Mouse (Mus musculus) adrenal gland, adult 8-10 months (tissue): ENCODE measurements around the gene B9d2. TPM values are rescaled to one million over a fixed set of nuclear protein-coding genes. Genes with fewer than 3 reads are reported as not detected.

Source experiments
- DNase-seq: peaks from one replicate; pipeline ENCODE4 v3.0.0; 2022
- total RNA-seq, 4 experiments: library from RNA; stranded (reverse); gene quantifications; 2 replicates each; pipeline ENCODE4 v1.2.4; 2022

B9d2 gene
- total RNA-seq, 4 experiments from 2014 or later = 17.7 to 27.0 (median 21.4) TPM

DNA sequence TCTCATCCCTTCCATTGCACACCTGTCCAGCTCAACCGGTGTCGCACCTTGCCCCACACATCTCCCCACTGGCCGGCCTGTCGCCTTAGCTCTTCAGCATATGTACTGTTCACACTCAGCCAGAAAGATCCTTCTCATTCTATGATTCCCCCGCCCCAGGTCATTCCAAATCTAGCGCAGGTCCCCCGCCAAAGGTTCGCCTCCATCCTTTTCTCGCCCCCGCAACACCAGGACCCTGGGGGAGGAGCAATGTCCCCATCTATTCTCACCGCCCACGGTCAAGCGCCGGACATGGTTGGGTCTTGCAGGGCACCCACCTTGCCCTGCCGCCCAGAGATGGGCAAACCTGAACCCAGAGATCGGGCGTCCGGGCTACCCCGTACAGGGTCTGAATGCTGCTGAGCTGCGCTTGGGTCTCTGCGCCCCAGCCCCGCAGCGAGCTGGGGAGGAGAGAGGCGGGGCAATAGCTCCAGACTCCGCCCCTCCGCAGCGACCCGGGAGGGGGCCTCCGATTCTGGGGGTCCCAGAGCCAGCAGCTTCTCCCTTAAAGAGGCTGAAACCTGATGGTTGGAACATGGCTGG lies 5.8 kb upstream of the B9d2 start, which contains the start of gene Tmem91:
Gene Tmem91 (minus strand): TSS at position 448 of the 582 bp plus-strand sequence.
- no peak for DNase-seq

DNA sequence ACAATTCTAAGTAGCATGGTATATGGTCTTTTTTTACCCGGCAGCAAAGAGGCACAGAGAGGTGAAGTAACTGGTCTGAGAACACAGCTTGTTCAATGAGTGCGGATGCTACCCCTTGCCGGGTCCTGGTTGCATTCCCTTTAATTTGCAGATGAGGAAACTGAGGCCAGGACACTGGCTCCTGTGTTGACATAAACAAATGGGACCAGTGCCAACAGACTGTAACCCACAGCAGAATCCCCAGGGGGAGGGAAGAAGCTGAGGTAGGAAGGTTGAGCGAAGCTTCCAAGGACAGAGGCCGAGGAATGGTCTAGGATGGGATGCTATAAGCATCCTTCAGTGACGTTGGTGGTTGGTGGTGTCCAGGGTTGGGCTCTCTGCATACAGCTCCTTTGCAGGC lies 5.2 kb upstream of the B9d2 start:
- DNase-seq = no peak

DNA sequence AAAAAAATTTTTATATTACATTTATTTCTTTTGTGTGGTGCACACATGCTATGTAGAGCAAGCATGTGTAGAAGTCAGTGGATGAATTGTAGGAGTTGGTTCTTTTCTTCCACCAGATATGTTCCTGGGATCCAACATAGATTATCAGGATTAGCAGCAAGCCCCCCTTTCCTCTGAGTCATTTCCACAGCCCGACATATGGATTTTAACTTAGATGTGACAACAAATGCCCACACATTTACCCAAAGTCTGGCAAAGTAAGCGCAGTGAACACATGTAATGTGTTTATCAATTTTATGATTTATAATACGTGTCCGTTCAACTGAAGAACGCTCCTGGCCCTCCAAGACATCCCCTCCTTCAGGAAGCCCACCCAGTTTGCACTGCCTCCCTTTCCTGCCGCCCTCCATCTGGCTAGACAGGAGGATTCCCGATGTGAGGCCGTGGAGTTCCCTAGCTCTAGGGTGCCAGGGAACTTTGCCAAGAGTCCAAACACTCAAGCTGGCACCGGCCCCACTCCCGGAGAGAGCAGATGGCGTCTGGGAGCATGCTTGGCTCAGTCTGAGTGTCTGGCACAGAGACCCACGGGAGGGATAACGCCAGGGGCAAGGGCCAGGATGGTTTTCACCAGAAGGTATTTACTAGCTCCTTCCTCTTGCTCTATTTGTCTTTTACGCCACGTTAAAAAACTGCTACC lies 4.3 kb upstream of the B9d2 start:
- peak; percentile 53 for DNase-seq

DNA sequence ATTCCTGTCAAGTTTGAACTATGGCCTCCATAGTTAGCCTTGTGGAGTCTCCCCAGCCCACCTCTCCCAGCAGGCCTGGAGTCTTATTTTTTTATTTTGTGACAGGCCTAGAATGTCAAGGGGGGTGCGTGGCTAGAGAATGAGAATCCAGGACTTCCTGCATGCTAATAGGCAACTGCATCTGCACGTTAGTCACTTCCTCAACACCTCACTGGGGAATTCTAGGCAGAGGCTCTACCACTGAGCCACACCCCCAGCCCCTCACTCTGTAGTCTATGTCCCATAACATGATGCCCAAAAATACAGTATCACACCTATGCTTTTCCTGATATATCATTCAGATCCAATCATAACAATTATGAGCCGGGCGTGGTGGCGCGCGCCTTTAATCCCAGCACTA lies 3.6 kb upstream of the B9d2 start:
- no peak for DNase-seq

DNA sequence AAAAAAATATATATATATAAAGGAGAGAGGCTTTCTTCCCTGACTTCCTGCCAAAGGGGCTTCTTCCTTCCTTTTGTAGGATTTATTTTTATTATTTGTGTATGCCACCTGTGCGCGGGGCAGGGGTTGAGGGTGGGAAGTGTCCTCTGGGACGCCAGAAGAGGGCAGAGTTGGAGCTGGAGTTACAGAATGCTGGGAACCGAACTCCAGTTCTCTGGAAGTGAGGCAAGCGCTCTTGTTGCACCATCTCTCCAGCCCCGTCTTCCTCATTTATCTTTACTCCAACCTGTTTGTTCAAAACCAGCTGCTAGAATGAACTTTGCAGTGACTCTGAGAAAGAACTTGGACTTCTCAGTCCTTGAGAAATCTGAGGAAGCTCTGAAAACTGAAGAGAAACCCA lies 609 bp upstream of the B9d2 start:
- no peak for DNase-seq

DNA sequence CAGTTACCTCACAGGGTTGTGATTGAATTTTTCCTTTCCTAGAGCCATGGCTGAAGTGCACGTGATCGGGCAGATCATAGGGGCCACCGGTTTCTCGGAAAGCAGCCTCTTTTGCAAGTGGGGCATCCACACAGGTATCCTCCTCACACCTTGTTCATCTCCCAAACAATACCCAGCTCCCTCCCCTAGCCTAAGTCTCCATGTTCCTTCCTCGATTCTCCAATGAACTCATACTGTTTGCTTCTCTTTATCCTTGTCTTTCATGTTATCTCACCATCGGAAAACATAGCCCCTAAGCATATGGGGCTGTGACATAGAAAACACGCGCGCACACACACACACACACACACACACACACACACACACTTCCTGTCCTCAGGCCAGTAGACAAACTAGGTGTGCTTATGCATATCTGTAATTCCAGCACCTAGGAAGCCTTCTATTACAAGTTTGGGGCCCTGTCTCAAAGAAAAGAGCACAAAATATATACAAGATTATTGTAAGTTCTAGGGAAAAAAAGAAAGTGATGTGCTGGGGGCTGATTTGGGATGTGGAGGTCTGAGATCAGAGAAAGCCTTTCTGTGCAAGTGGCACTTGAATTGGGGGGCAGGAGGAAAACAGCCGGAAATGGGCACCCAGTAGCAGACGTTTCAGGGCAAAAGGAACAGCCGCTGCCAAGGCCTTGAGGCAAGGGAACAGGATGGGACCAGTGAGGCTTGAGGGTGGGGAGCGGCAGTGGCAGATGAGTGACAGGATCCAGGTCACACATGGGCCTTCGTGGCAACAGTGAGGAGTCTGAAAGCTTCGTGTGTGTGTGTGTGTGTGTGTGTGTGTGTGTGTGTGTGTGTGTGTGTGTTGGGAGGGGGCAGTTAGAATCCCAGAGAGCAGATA lies 1.0 kb downstream of the B9d2 start:
- DNase-seq = no peak

DNA sequence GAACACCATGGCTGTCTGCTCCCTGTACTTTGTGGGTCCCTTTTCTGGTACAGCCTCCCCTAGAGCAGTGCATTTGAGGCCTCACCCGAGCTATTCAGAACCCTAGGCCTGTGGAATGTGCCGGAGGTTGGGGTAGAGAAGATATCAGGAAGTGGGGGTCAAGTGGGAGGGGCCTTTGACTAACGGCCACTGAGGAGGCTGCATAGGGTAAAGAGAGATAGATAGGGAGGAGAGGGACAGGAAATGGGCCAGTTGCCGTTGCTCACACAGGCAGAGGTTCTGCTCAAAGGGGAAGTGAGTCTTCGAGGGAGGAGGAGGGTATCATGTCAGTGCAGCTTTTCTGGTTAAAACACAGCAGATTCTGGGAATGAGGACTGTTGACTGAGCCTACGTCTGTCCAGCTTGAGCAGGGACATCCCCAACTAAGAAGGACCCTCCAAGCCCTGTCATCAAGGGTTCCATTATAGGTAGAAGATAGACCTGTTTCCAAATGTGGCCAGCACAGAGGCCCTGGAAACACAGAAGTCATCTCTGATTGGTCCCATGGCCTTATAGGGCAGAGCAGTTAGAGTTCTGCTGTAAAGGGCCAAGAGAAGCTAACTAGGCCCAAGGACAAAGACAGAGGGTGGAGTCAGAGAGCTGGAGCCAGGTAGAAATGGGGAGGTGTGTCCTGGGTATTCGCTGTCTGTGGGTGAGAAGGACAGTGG lies 3.0 kb downstream of the B9d2 start:
- DNase-seq = no peak

DNA sequence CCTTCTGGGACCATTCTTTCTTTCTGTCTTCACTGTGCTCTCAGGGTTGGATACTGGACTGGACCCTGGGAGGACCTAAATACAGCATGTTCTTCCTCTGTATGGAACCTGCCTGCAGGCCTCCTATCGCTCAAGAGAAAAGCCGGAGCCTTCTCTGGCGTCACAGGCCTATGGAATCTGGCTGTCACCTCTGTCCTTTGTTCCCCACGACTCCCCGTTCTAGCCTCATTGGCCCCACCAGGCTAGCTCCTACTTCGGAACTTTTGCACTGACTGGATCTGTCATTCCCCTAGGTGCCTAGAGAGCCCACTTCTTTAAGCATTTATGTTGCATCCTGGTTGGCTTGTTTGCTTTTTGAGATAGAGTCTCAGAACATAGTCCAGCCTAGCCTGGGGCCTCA lies 4.1 kb downstream of the B9d2 start:
- DNase-seq = no peak

DNA sequence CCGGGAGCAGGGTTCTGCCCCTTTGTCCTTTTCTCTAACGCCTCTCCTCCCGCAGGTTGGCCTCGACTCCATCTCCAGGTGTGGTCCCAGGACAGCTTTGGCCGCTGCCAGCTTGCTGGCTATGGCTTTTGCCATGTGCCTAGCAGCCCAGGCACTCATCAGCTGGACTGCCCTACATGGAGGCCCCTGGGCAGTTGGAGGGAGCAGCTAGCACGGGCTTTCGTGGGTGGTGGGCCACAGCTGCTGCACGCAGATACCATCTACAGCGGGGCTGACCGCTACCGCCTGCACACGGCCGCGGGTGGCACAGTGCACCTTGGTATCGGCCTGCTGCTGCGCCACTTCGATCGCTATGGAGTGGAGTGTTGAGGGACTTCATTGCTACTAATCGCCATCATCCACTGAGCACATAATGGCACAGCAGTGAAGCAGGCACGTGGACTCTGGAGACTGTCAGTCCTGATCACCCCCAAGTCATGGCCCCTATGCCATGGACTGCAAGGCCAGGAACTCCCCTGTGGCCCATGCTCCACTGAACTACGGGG lies 5.4 kb downstream of the B9d2 start:
- DNase-seq = no peak

DNA sequence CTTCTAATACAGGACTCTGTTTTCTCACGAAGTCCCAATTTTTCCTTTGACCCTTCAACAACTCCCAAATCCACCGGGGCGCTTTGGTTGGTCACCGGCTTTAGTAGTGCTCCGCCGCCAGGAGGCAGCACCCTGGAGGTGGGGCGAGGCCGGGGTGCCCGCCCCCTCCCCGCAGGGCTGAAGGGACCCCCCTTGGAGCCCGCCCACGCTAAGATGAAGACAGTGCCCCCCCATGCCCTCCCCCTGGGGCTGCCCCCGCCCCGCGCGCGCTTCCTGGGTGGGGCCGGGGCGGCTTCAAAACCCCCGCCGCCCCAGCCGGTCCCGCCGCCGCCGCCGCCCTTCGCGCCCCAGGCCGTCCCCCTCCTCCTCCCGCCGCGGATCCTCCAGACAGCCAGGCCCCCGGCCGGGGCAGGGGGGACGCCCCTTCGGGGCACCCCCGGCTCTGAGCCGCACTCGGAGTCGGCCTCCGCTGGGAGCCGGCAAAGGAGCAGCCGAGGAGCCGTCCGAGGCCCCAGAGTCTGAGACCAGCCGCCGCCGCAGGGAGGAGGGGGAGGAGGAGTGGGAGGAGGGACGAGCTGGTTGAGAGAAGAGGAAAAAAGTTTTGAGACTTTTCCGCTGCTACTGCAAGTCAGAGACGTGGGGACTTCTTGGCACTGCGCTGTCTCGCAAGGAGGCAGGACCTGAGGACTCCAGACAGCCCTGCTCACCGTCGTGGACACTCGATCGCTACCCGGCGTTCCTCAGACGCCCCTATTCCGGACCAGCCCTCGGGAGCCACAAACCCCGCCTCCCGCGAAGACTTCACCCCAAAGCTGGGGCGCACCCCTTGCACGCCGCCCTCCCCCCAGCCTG lies 6.3 kb downstream of the B9d2 start, which contains the start of gene Tgfb1:
Gene Tgfb1 (plus strand): TSS at position 323 of the 852 bp plus-strand sequence.
- DNase-seq = peak; percentile 66

DNA sequence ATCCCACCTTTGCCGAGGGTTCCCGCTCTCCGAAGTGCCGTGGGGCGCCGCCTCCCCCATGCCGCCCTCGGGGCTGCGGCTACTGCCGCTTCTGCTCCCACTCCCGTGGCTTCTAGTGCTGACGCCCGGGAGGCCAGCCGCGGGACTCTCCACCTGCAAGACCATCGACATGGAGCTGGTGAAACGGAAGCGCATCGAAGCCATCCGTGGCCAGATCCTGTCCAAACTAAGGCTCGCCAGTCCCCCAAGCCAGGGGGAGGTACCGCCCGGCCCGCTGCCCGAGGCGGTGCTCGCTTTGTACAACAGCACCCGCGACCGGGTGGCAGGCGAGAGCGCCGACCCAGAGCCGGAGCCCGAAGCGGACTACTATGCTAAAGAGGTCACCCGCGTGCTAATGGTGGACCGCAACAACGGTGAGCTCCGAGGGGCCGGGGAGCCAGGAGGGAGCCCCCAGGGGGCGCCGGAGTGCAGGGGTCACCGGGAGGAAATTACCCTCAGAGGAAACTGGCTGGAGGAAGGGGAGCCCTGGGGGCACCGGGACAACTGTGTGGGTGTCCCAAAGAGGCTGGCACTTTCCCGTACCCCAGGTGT lies 7.3 kb downstream of the B9d2 start:
- DNase-seq = no peak

DNA sequence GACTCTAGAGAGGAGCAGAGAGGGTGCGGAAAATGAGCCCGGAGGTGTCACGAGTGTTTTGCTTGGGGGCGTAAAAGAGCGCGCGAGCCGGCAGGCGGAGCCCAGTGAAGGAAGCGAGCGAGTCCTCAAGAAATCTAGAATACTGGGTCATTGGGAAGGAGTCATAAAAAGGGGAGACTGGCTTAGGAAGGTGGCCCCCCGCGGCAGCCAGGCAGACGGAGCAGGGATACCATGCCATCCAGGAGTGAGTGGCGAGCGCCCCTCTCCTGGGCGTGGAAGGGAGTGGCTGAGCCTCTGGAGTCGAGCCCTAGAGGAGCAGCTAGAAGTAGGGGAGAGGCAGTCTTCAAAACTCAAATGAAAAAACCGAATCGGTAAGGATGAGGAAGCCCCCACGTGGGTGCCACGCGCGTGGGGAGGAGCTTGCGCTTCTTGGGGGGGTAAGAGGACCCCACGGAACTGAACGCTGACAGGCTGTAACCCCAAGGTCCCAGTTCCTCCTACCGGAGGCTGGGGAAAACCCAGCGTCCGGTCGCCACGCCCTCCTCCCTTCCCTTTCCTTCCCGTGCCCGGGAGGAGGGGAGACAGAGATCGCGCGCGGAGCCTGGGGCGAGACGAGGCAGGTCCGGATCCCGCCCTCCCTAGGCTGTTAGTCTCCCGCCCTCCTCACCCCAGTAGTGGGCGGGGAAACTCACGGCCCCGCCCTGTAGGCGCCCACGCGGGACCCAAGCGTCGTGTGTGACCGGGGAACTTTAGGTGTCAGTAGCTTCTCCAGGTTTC lies 8.4 kb downstream of the B9d2 start:
- DNase-seq = peak; percentile 76

DNA sequence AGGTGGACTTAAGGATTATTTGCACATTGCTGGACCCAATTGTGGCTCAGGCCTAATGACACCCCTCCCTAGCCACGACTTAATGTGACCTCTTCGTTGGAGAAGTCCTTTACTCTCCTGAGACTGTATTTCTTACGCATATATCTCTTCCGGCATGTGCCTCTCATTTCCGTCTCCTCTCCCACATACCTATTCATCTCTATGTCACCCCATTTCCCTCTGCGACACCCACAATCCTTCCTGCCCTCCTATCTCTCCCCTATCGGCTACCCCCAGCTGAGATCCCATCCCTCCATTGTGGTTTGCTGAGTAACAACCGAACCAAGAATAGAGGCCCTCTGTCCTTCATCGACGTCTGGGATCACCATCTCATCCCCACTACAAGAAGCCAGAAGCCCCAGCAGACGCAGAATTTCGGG lies 9.0 kb downstream of the B9d2 start:
- DNase-seq = no peak

DNA sequence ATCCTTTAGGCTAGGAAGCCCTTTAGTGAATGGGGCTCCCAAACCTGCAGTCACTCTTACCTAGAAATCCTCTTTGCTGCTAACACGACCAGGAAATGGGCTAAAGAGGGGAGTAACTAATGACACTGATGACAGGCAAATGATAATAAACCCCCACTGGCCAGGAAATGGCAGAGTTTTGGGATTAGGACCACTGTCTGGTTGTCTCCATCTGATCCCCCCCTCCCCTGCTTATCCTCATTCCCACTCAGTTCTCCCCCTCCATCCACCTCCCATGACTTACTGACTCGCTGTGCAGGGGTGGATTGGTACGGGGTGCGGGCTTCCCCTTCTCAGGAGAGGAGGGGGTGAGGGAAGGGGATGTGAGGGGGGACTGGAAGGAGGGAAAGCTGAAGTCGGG lies 9.5 kb downstream of the B9d2 start:
- no peak for DNase-seq

DNA sequence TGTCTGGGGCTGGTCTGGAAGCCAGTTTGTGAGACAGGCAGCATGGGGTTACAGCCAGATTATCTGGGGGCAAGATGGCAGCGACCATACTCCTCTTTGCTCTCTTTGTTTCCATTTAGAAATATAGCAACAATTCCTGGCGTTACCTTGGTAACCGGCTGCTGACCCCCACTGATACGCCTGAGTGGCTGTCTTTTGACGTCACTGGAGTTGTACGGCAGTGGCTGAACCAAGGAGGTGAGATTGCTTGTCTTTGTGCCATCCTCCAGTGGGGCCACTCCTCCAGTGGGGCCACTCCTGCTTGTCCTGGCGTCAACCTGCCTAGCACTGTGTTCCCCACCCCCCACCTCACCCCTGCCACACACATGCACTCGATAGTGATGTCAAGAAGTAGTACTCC lies 13.5 kb downstream of the B9d2 start:
- DNase-seq = no peak

DNA sequence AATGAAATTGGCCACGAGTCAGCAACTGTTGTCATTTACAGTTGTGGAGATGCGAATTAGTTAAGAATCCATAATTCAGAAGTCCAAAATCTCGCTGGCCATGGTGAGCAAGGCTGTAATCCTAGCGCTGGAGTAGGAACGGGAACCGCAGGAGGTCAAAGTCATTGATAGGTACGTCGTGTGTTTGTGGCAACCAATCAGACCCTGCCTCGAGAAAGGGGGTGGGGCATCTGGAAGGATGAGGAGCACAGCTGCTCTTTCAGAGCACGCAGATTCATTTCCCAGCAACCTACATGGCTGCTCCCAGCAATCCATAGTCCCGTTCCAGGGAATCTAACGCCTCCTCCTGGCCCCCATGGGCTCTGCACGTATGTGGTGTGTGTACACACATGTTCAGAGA lies 19.3 kb downstream of the B9d2 start:
- no peak for DNase-seq

DNA sequence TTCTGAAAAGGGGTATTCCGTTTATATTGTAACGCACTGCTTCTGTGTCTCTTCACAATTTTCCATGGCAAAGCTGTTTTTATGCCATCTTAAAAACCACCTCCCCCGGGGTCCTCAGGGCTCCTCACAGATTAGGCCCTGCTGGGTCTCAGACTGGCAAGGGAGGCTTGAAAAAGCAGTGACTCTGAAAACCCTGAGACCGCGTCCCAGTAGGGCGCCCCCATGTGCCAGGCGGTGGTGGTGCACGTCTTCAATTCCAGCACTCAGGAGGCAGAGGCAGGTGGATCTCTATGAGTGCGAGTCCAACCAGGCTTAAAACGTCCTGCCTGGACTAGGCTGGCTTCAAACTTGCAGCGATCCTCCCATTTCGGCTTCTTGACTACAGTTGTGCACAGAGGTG lies 20.2 kb downstream of the B9d2 start:
- DNase-seq = no peak

DNA sequence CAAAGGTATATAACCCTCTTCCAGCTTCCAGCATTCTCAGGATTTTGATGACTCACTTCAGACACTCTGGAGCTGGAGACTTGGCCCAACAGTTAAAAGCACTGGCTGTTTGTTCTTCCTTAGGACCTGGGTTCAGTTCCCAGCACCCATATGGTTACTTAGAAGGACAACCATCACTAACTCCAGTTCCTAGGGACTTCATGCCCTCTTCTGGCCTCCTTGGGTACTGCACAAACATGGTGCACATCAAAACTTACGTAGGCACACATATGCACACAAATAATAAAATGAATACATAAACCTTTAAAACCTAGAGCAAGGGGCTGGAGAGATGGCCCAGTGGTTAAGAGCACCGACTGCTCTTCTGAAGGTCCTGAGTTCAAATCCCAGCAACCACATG lies 21.8 kb downstream of the B9d2 start:
- no peak for DNase-seq

DNA sequence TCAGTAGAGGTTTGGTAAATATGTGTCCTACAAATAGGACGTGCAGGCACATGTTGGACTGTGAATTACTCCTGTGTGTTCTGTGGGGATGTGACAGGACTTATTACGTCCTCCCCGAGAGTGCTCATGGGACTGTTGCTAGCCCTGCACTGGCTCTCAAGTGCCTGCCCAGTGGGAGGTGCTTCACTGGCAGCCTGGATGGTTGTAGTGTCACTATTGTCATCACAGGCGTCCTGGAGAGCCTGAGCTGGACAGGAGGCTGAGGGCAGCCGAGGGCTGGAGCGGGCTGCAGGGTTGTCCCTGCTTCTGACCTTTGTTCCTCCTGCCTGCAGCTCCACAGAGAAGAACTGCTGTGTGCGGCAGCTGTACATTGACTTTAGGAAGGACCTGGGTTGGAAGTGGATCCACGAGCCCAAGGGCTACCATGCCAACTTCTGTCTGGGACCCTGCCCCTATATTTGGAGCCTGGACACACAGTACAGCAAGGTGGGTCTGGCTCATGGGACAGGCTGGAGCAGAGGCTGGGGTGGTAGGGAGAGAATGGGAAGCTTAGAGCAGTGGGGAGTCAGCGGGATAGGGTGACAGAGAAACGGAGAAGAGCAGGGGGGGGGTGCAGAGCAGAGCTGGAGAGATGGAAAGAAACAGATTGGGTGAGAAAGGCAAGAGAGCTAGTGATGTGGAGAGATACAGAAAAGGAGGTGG lies 23.4 kb downstream of the B9d2 start:
- no peak for DNase-seq
